Mouse (Mus musculus) heart, postnatal 25 days (tissue): ENCODE measurements around the gene Tnxb. TPM values are rescaled to one million over a fixed set of nuclear protein-coding genes. Genes with fewer than 3 reads are reported as not detected.
"Not testable (repeated sequence)": the region's sequence is repeated elsewhere in the genome, so short reads cannot be mapped to it uniquely, and the experiment has no call there.

Experiments
- DNase-seq: peaks from one replicate; pipeline ENCODE4 v3.0.0; 2022; ENCODE audit warnings: low spot score
- intact Hi-C: fragments of 180-260 bp; cut with DNase I; formaldehyde crosslinking; loops from one replicate; pipeline ENCODE4 v1.15.1; 2025
- total RNA-seq, 2 experiments: library from RNA; stranded (reverse); gene quantifications; 2 replicates each; pipeline ENCODE4 v1.2.3; 2021

The Tnxb gene
- total RNA-seq, 2 experiments from 2014 or later = 32.1 to 42.1 TPM

DNA sequence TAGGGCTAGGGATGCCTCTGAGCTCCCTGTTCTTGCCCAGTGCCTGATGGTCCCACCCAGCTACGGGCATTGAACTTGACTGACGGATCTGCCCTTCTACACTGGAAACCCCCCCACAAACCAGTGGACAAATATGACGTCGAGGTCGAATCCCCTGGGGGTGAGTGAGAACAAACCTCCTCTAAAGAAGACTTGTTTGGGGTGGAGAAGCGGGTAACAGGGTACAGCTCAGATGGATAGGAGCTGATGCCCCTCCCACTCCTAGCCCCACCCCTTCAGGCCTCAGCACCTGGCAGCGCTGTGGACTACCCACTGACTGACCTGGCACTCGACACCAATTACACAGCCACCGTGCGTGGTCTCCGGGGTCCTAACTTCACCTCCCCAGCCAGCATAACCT is 47.1 kb downstream of the Tnxb start:
- intact Hi-C loops = loop anchor here (5.0 to 10.0 kb wide), 2 partner anchors 80 to 273 kb away; no protein-coding TSS in a partner anchor
- no peak for DNase-seq

GRCm38 (mm10) chr17:34719886-34720285 is 49.6 kb downstream of the Tnxb start:
- not testable (repeated sequence) for DNase-seq
- intact Hi-C loops = loop anchor here (5.0 to 10.0 kb wide), 2 partner anchors 77 to 275 kb away; no protein-coding TSS in a partner anchor

- intact Hi-C loops = not testable (repeated sequence)
These were observed 51.9 kb downstream of the Tnxb start for GRCm38 (mm10) chr17:34722238-34722637.

DNA sequence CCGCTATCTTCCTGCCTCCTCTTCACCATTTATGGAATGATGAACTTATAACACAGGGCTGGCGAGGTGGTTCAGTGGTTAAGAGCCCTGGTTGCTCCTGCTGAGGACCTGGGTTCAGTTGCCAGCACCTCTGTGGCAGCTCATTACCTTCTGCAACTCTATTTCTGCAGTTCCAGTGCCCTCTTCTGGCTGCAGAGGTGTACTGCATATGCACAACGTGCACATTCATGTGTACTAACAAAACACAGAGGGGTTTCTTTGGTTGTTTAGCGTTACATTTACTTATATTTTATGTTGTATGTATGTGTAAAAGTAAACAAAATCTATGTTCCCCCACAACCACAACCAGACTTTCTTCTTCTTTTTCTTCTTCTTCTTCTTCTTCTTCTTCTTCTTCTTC is 52.7 kb downstream of the Tnxb start:
- intact Hi-C loops = no loop called here
- no peak for DNase-seq

More at GRCm38 (mm10) chr17:34722238-34722637, 51.9 kb downstream of the Tnxb start:
- not testable (repeated sequence) for DNase-seq

DNA sequence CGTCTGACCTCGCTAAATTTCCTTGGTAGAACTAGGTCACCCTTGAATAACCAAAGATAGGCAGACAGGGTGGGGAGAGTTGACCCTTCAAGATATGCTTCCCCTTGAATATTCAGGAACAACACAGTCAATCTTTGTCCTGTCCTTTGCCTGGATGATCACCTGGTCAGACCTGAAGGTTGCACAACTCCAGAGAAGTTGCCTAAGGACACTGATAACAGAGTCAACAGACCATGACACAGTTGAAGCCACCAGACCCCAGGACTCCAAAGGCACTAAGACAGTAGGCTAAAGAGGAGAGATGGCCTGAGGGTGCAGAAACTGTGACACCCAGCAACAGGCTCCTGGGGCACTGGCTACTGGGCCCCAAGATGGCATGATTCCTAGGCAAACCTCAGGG is 57.6 kb downstream of the Tnxb start:
- intact Hi-C loops = no loop called here
- no peak for DNase-seq

DNA sequence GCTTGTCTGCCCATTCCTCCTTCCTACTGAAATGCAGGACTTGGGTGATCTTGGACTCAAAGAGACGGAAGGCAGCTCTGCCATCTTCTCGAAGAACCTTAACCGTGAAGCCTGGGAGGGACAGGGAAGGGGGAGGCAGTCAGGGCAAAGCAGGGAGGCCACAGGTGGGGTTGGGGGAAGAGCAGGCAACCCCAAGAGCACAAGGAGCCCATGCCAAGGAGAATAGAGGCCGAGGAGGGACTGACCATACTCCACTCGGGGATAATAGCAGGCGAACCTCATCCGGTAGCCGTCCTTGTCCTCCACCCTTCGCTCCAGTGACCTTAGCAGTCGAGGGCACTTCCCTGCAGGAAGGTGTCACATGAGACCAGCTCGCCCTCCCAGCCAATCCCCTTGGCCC is 58.8 kb downstream of the Tnxb start:
- intact Hi-C loops, DNase-seq: not testable (repeated sequence)

GRCm38 (mm10) chr17:34729779-34730553 is 59.6 kb downstream of the Tnxb start:
- DNase-seq, intact Hi-C loops: not testable (repeated sequence)

- intact Hi-C loops, DNase-seq: not testable (repeated sequence)
These were observed 67.1 kb downstream of the Tnxb start for GRCm38 (mm10) chr17:34737466-34737865.

DNA sequence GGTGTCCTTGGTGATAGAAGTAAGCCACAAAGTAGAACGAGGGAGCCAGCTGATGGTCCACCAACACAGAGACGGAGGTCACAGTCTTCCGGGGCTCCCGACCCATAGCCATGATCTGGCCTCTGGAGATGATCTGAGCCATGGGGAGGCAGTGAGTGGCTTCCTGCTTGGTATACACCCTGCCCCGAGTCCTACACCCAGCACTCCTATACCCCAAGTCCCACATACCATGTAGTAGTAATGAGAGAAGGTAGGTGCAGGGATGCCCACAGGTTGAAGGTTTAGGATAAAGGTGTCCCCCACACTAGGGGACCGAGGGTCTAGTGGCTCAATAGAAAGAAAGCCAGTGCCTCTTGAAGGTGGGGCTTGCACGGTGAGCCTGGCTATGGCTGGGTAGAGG is 69.4 kb downstream of the Tnxb start:
- intact Hi-C loops = not testable (repeated sequence)

DNA sequence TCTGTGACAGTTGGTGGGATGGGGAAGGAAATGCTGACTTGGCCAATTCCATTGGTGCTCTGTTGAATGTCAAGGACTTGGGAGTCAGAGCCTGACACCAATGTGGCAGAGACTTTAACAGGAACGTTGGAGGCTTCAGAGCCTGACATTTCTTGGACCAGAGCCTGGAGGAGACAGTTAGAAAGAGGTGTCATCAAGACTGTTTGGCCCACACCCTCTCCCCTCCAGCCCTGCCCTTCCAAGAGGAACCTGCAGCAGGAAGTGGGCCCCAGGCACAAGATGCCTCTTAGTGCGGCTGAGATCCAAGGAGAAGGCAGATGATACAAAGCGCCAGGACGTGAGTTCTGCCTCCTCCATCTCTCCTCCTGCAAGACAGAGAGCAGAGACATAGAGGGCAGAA is 69.9 kb downstream of the Tnxb start:
- intact Hi-C loops = no loop called here
- no peak for DNase-seq

More for the DNA sequence above, 69.4 kb downstream of the Tnxb start:
- DNase-seq = not testable (repeated sequence)

DNA sequence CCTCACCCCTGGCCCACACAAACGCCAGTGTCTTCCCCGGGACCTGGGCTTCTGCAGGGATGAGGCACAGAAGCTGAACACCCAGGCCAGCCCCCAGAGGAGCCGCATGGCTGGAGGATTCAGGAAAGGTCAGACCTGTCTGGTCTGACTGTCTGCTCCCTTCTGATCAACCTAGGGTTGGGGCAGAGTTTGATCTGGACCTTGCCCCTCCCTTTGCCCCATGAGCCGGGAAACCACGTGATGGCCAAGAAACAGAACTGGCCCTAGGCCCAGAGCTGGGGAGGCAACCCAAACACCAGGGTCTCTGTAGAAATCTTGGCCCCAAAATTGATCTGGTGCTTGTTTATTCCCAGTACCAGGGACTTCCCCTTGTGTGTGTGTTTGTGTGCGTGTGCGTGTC is 73.4 kb downstream of the Tnxb start, which contains the start of gene C4b:
Gene C4b, minus strand, starts transcription at position 164 of the 400 bp plus-strand sequence.
- no peak for DNase-seq
- intact Hi-C loops = no loop called here

GRCm38 (mm10) chr17:34744206-34744605 is 73.9 kb downstream of the Tnxb start:
- intact Hi-C loops = no loop called here
- no peak for DNase-seq

GRCm38 (mm10) chr17:34744611-34745010 is 74.3 kb downstream of the Tnxb start:
- intact Hi-C loops, DNase-seq: not testable (repeated sequence)

GRCm38 (mm10) chr17:34745166-34745565 is 74.8 kb downstream of the Tnxb start:
- DNase-seq, intact Hi-C loops: not testable (repeated sequence)

- DNase-seq = no peak
- intact Hi-C loops = no loop called here
These were observed 76.2 kb downstream of the Tnxb start for GRCm38 (mm10) chr17:34746531-34746930.

GRCm38 (mm10) chr17:34761471-34761870 is 91.1 kb downstream of the Tnxb start:
- intact Hi-C loops = no loop called here
- DNase-seq = no peak

Other genes starting within 250 kb of the Tnxb start
- not detected for gene Btnl4, start 193.2 kb upstream of the Tnxb start, total RNA-seq
- gene Btnl6, start 153.2 kb upstream of the Tnxb start, total RNA-seq = not detected
- 10 to 100 TPM; 35.3 to 47.2 TPM for gene Notch4, start 106.3 kb upstream of the Tnxb start, total RNA-seq
- 1 to 10 TPM; 4.1 to 4.2 TPM for gene Gpsm3, start 80.7 kb upstream of the Tnxb start, total RNA-seq
- 10 to 100 TPM; 17.6 to 17.8 TPM for gene Pbx2, start 79.3 kb upstream of the Tnxb start, total RNA-seq
- under 1 TPM in 1 of 2 experiments, not detected in 1; 0.56 TPM for gene Ager, start 72.7 kb upstream of the Tnxb start, total RNA-seq
- 10 to 100 TPM; 34.9 to 35.0 TPM for gene Rnf5, start 66.8 kb upstream of the Tnxb start, total RNA-seq
- 10 to 100 TPM; 65.8 to 66.8 TPM for gene Agpat1, start 66.3 kb upstream of the Tnxb start, total RNA-seq
- 1 to 10 TPM; 1.7 to 1.8 TPM for gene Egfl8, start 54.6 kb upstream of the Tnxb start, total RNA-seq
- 10 to 100 TPM; 53.2 to 53.7 TPM for gene Ppt2, start 42.0 kb upstream of the Tnxb start, total RNA-seq
- gene Prrt1, start 41.0 kb upstream of the Tnxb start, total RNA-seq = 1 to 10 TPM; 1.1 to 1.9 TPM
- 1 to 10 TPM; 6.2 to 6.6 TPM for gene Fkbpl, start 25.8 kb upstream of the Tnxb start, total RNA-seq
- gene Atf6b, start 23.4 kb upstream of the Tnxb start, total RNA-seq = 10 to 100 TPM; 15.6 to 17.8 TPM
- gene C4b, start 73.3 kb downstream of the Tnxb start, total RNA-seq = 10 to 100 TPM; 15.0 to 23.3 TPM
- gene Cyp21a1, start 134.0 kb downstream of the Tnxb start, total RNA-seq = not detected
- gene Stk19, start 166.4 kb downstream of the Tnxb start, total RNA-seq = 10 to 100 TPM in 1 of 2 experiments, 1 to 10 TPM in 1; 9.4 to 12.7 TPM
- gene Dxo, start 166.5 kb downstream of the Tnxb start, total RNA-seq = 10 to 100 TPM; 11.1 to 11.6 TPM
- 10 to 100 TPM; 18.4 to 22.6 TPM for gene Skiv2l, start 179.7 kb downstream of the Tnxb start, total RNA-seq
- 10 to 100 TPM; 15.5 to 16.7 TPM for gene Nelfe, start 179.9 kb downstream of the Tnxb start, total RNA-seq
- 1 to 10 TPM; 2.8 to 6.0 TPM for gene Cfb, start 192.0 kb downstream of the Tnxb start, total RNA-seq
- 1 to 10 TPM; 6.4 to 7.4 TPM for gene Zbtb12, start 208.9 kb downstream of the Tnxb start, total RNA-seq
- under 1 TPM in 1 of 2 experiments, not detected in 1; 0.08 TPM for gene Gm20547, start 211.5 kb downstream of the Tnxb start, total RNA-seq
- gene C2, start 227.7 kb downstream of the Tnxb start, total RNA-seq = 1 to 10 TPM; 2.8 to 4.1 TPM
- gene Ehmt2, start 227.9 kb downstream of the Tnxb start, total RNA-seq = 10 to 100 TPM; 37.6 to 39.1 TPM
- not detected for gene Slc44a4, start 243.9 kb downstream of the Tnxb start, total RNA-seq